In the genomic region with DNA sequence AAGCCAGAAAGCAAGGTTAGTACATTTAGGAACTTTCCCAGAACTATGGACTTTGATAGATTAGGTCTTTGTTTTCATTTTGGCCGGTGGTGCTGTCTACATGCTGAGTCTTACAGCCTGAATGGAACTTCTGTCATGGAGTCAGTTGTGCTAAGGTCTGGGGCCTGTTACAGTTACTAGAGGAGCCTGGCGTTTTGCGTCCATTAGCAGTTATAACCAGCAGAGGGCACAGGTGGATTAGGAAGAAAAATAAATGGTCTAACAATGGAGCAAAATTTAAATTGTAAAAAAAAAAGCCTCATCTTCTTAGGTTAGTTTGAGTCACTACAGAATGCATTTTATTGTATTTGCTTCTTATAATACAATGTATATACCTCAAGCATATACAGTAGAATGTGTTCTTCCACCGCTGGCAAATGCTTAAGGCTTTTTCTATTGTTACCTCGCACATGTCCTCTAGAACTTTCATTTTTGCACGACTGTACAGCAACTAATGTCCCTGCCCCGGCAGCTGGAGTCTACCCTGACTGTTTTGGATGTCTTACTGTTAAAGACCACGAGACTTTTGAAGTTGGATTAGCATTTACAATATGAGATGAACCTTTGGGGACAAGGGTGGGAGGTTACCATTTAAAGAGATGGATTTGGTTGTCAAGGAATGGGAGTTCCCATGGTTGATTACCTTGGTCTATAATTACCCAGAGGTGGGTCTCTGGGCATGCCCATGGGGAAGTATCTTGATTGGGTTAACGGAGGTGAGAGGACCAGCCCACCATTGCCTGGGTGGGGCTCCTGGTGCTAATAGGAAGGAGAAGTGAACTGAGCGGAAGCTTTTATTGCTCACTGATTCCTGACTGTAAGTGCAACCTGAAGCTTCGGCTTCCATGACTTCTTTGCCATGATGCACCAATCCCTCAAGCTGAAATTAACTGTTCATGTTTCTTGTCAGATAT, we compare ENCODE assay signal across 9 mouse cellular contexts. TPM values are rescaled to one million over a fixed set of nuclear protein-coding genes. Genes with fewer than 3 reads are reported as not detected.
DNase-seq lines count a peak whose midpoint lies in the region; ATAC-seq and TF ChIP-seq lines count a peak whose summit lies in the region.
"Had no signal": no experiment of that assay in that cellular context is flagged by ENCODE, and none has a peak within 500 bp of the region (broad histone marks: within the 10 kb centered on the region; RNA-seq: fewer than 3 reads in every experiment).

No protein-coding gene starts in this region.

- H3K36me3 ChIP-seq in forebrain, embryonic 13.5 days (ENCODE audit: poor library complexity, severe bottlenecking), result no peaks in the 10 kb centered on the region
- no peaks in the 10 kb centered on the region for H3K36me3 ChIP-seq in forebrain, embryonic 11.5 days (ENCODE audit: control insufficient read depth, insufficient read depth, low read length)
- H3K36me3 ChIP-seq in spleen, adult 2 months (ENCODE audit: control insufficient read depth, insufficient read depth, low read length), result no peaks in the 10 kb centered on the region
- H3K36me3 ChIP-seq in hindbrain, embryonic 11.5 days (ENCODE audit: control insufficient read depth, insufficient read depth, low read length), result no peaks in the 10 kb centered on the region
- no peaks in the 10 kb centered on the region for H3K36me3 ChIP-seq in limb, embryonic 14.5 days (ENCODE audit: control insufficient read depth, insufficient read depth, low read length)
- H3K36me3 ChIP-seq: heart, embryonic 15.5 days had no signal

- peak; percentile 45 for ATAC-seq in forebrain, embryonic 13.5 days
- ATAC-seq in forebrain, embryonic 11.5 days (replicated peaks; ENCODE audit: low FRiP score), result no peak
- no peak for ATAC-seq in hindbrain, embryonic 11.5 days (ENCODE audit: low FRiP score)
- ATAC-seq in limb, embryonic 14.5 days (ENCODE audit: low FRiP score, low read depth), result peak; percentile 30; the same call in 1 of the 2 replicates

- no peak for TF ChIP-seq POLR2A in spleen, adult 2 months (IDR thresholded peaks at IDR 0.05; ENCODE audit: low read depth, low read length)
- no peak for TF ChIP-seq POLR2A in limb, embryonic 14.5 days (IDR thresholded peaks at IDR 0.05; ENCODE audit: borderline replicate concordance, extremely low read depth, insufficient read depth, insufficient read length)

- 63% methylated on average over 11 of the region's 11 CpGs for WGBS in forebrain, embryonic 13.5 days
- 66% methylated on average over 11 of the region's 11 CpGs for WGBS in forebrain, embryonic 11.5 days
- 22% methylated on average over 11 of the region's 11 CpGs for WGBS in spleen, adult 2 months
- WGBS in hindbrain, embryonic 11.5 days, result 69% methylated on average over 11 of the region's 11 CpGs
- WGBS in limb, embryonic 14.5 days, result 55% methylated on average over 11 of the region's 11 CpGs

- no peak overlapping the region for H3K4me3 ChIP-seq in forebrain, embryonic 13.5 days
- H3K4me3 ChIP-seq in forebrain, embryonic 11.5 days (ENCODE audit: low read depth, low read length), result no peak overlapping the region
- no peak overlapping the region for H3K4me3 ChIP-seq in spleen, adult 2 months (ENCODE audit: extremely low read depth, insufficient read depth, insufficient read length)
- H3K4me3 ChIP-seq in hindbrain, embryonic 11.5 days (ENCODE audit: low read depth, low read length), result no peak overlapping the region
- H3K4me3 ChIP-seq in limb, embryonic 14.5 days (replicated peaks; ENCODE audit: low read length), result no peak overlapping the region
- H3K4me3 ChIP-seq: heart, embryonic 15.5 days had no signal

- DNase-seq in forebrain, embryonic 11.5 days (ENCODE audit: low spot score), result no peak
- DNase-seq in spleen, adult 2 months (ENCODE audit: low read depth in 1 of 2, low spot score in 2 of 2), result peak; percentile 22 to 23
- no peak for DNase-seq in spleen, postnatal 4 days (ENCODE audit: low spot score in 2 of 2)
- peak; percentile 15 to 40 for DNase-seq in cerebellum, postnatal 36 days
- DNase-seq in hindbrain, embryonic 11.5 days (ENCODE audit: low spot score), result peak; percentile 71
- peak; percentile 73 for DNase-seq in limb, embryonic 14.5 days (ENCODE audit: low spot score)
- DNase-seq in right cerebral cortex, postnatal 25 days, result peak; percentile 18

- H3K9me3 ChIP-seq in forebrain, embryonic 13.5 days (replicated peaks), result no peaks in the 10 kb centered on the region; the same call in 1 of the 2 replicates
- H3K9me3 ChIP-seq in forebrain, embryonic 11.5 days (ENCODE audit: control insufficient read depth, low read length), result no peaks in the 10 kb centered on the region; the same call in 1 of the 2 replicates
- H3K9me3 ChIP-seq in hindbrain, embryonic 11.5 days (ENCODE audit: control insufficient read depth, low read length), result no peaks in the 10 kb centered on the region
- H3K9me3 ChIP-seq in limb, embryonic 14.5 days (ENCODE audit: control insufficient read depth, low read length), result no peaks in the 10 kb centered on the region
- H3K9me3 ChIP-seq: heart, embryonic 15.5 days had no signal

- no peak overlapping the region for H3K27ac ChIP-seq in forebrain, embryonic 13.5 days
- H3K27ac ChIP-seq in forebrain, embryonic 11.5 days (ENCODE audit: low read depth, low read length), result no peak overlapping the region
- H3K27ac ChIP-seq in spleen, adult 2 months (ENCODE audit: insufficient read depth, low read length), result no peak overlapping the region
- no peak overlapping the region for H3K27ac ChIP-seq in hindbrain, embryonic 11.5 days (ENCODE audit: low read depth, low read length)
- no peak overlapping the region for H3K27ac ChIP-seq in limb, embryonic 14.5 days (replicated peaks; ENCODE audit: low read depth, low read length)
- H3K27ac ChIP-seq: heart, embryonic 15.5 days had no signal

- no peaks in the 10 kb centered on the region for H3K27me3 ChIP-seq in forebrain, embryonic 13.5 days
- no peaks in the 10 kb centered on the region for H3K27me3 ChIP-seq in forebrain, embryonic 11.5 days (ENCODE audit: control insufficient read depth, insufficient read depth, low read length)
- no peaks in the 10 kb centered on the region for H3K27me3 ChIP-seq in spleen, adult 2 months (ENCODE audit: control insufficient read depth, insufficient read depth, low read length)
- no peaks in the 10 kb centered on the region for H3K27me3 ChIP-seq in hindbrain, embryonic 11.5 days (ENCODE audit: control insufficient read depth, insufficient read depth, low read length)
- no peaks in the 10 kb centered on the region for H3K27me3 ChIP-seq in limb, embryonic 14.5 days (ENCODE audit: control insufficient read depth, insufficient read depth, low read length)
- H3K27me3 ChIP-seq: heart, embryonic 15.5 days had no signal

- TF ChIP-seq CTCF in spleen, adult 2 months (IDR thresholded peaks at IDR 0.05; ENCODE audit: extremely low read depth, insufficient read depth, insufficient read length, insufficient replicate concordance), result peak; percentile 13; the same call in 1 of the 2 replicates

- H3K9ac ChIP-seq in forebrain, embryonic 13.5 days, result no peak overlapping the region
- H3K9ac ChIP-seq in forebrain, embryonic 11.5 days (ENCODE audit: low read length), result no peak overlapping the region
- H3K9ac ChIP-seq in hindbrain, embryonic 11.5 days (ENCODE audit: low read depth, low read length), result no peak overlapping the region
- H3K9ac ChIP-seq in limb, embryonic 14.5 days (ENCODE audit: low read depth, low read length, severe bottlenecking), result no peak overlapping the region
- H3K9ac ChIP-seq: heart, embryonic 15.5 days had no signal

- no peak overlapping the region for H3K4me2 ChIP-seq in forebrain, embryonic 13.5 days
- H3K4me2 ChIP-seq in forebrain, embryonic 11.5 days (ENCODE audit: low read depth, low read length, severe bottlenecking), result no peak overlapping the region
- no peak overlapping the region for H3K4me2 ChIP-seq in hindbrain, embryonic 11.5 days (replicated peaks; ENCODE audit: low read depth, low read length)
- H3K4me2 ChIP-seq in limb, embryonic 14.5 days (replicated peaks; ENCODE audit: low read depth, low read length, severe bottlenecking), result no peak overlapping the region
- H3K4me2 ChIP-seq: heart, embryonic 15.5 days had no signal

- no peaks in the 10 kb centered on the region for H3K4me1 ChIP-seq in forebrain, embryonic 13.5 days
- no peaks in the 10 kb centered on the region for H3K4me1 ChIP-seq in forebrain, embryonic 11.5 days (replicated peaks; ENCODE audit: control insufficient read depth, insufficient read depth, low read length)
- no peaks in the 10 kb centered on the region for H3K4me1 ChIP-seq in spleen, adult 2 months (ENCODE audit: control insufficient read depth, insufficient read depth, insufficient read length)
- H3K4me1 ChIP-seq in hindbrain, embryonic 11.5 days (replicated peaks; ENCODE audit: control insufficient read depth, insufficient read depth, low read length), result no peaks in the 10 kb centered on the region
- H3K4me1 ChIP-seq in limb, embryonic 14.5 days (ENCODE audit: control insufficient read depth, insufficient read depth, low read length), result no peaks in the 10 kb centered on the region
- H3K4me1 ChIP-seq: heart, embryonic 15.5 days had no signal

RNA-seq across cellular contexts. Expression of gene BC048403, which starts 38.2 kb away (rescaled TPM):
- 1.7 and 2.3 TPM in 2 replicates for polyA plus RNA-seq in forebrain, embryonic 13.5 days (2015; fragmentation: Nextera tagmentation; extraction: Ambion mirVana)
- 2.5 and 3.5 TPM in 2 replicates for polyA plus RNA-seq in forebrain, embryonic 11.5 days (2014; fragmentation: Nextera tagmentation; extraction: Ambion mirVana)
- polyA plus RNA-seq in spleen, adult 2 months (2012; rRNA removed), result 4.7 and 6.7 TPM in 2 replicates
- 2.9 and 3.6 TPM in 2 replicates for polyA plus RNA-seq in hindbrain, embryonic 11.5 days (2014; fragmentation: Nextera tagmentation; extraction: Ambion mirVana)
- 5.5 and 6.6 TPM in 2 replicates for polyA plus RNA-seq in limb, embryonic 14.5 days (2012; rRNA removed)
- 3.9 and 4.0 TPM in 2 replicates for polyA plus RNA-seq in limb, embryonic 14.5 days (2014; fragmentation: Nextera tagmentation; extraction: Ambion mirVana)

Comparison
In these comparisons a context has a peak if more than half of its experiments do, and no peak if none do; other contexts are left out.
1. ATAC-seq: peak in forebrain, embryonic 13.5 days (single experiment) and limb, embryonic 14.5 days (single experiment); none in forebrain, embryonic 11.5 days (single experiment) and hindbrain, embryonic 11.5 days (single experiment).
2. DNase-seq: peak in spleen, adult 2 months (2 of 2), cerebellum, postnatal 36 days (2 of 2), hindbrain, embryonic 11.5 days (single experiment), limb, embryonic 14.5 days (single experiment) and right cerebral cortex, postnatal 25 days (single experiment); none in forebrain, embryonic 11.5 days (single experiment) and spleen, postnatal 4 days (0 of 2).